Mouse (Mus musculus) layer of hippocampus, adult 8-10 months (tissue): Measurements from ENCODE around the gene Maip1. TPM values are rescaled to one million over a fixed set of nuclear protein-coding genes. Genes with fewer than 3 reads are reported as not detected.
A peak's percentile ranks its signal among the peaks of the same experiment; 100 is the strongest.

ENCODE experiments used
- DNase-seq, 2 experiments: peaks; one replicate each; pipeline ENCODE4 v3.0.0; 2022; ENCODE audit warnings: low spot score in 2 of 2
- total RNA-seq, 4 experiments: library from RNA; stranded (reverse); gene quantifications; 2 replicates each; pipeline ENCODE4 v1.2.4; 2022

The Maip1 gene
- total RNA-seq, 4 experiments from 2014 or later, result 12.0 to 13.4 (median 12.5) TPM

- DNase-seq, result peak; percentile 87 to 96
Observed at GRCm38 (mm10) chr1:57428368-57429308, 22.5 kb downstream of the Maip1 start.

GRCm38 (mm10) chr1:57429786-57430483 is 23.8 kb downstream of the Maip1 start:
- DNase-seq, result no peak

GRCm38 (mm10) chr1:57433141-57433540 is 27.0 kb downstream of the Maip1 start:
- no peak for DNase-seq

DNA sequence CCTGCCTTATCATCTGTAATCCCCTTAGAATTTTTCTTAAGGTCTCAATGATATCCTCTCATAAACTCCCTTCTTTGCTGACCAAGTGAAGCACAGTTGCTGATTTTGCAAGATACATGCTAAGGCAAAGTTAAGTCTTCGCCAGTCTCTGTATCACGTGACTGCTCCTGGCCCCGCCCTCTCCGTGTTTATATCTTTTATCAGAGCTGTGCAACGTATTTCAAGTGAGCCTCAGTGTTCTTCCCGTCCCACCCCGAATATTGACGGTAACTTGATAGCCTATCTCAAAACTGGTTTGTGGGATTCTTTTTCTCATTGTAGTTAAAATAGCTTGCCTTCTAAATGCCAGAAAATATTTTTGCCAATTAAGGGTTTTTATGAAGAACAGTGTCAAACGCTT is 30.3 kb downstream of the Maip1 start:
- no peak for DNase-seq

GRCm38 (mm10) chr1:57436954-57437353 is 30.8 kb downstream of the Maip1 start:
- no peak for DNase-seq

DNA sequence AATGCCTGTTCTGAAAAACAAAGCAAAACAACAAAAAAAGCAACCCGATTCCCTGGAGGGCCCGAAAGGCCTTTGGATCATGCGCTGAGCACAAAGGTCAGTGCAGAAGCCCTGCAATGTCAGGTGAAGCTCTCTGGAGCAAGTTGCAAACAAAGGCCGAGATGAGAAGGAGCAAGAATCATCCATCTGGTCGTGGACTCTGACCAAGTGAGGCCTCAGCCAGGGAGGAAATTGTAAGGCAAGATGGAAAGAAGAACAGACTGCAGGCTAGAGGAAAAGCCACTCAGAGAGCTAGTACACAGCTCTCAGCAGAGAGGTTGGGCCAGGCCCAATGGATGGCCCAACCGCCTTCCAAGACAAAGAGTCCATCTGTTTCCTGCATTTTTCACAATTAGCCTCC is 32.9 kb downstream of the Maip1 start:
- no peak for DNase-seq

GRCm38 (mm10) chr1:57440771-57441170 is 34.6 kb downstream of the Maip1 start:
- DNase-seq, result no peak

- DNase-seq, result no peak
Observed at GRCm38 (mm10) chr1:57445679-57446078, 39.6 kb downstream of the Maip1 start.

- DNase-seq, result no peak
Observed at GRCm38 (mm10) chr1:57450241-57450640, 44.1 kb downstream of the Maip1 start.

DNA sequence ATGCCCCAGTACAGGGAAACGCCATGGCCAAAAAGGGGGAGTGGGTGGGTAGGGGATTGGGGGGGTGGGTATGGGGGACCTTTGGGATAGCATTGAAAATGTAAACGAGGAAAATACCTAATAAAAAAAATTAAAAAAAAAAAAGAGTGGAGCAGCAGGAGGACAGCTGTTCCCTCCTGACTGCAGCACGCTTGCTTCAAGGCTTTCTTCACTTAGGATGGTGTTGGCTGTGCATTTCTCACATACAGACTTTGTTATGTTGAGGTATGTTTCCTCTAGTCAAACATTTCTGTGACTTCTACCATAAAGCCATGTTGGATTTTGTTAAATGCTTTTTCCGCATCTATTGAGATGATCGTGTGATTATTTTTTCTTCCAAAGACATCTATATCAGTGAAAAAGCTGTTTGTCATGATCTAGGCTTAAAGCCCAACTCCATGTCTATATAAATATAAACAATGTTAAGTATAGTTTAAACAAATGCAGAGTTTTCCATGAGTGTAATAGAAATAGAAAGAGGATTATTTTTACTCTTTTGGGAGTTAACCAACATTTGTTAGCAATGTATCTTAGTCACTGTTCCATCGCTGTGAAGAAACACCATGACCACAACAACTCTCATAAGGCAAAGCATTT is 54.3 kb downstream of the Maip1 start:
- no peak for DNase-seq

Other genes with a start within 250 kb of the Maip1 start
- gene 1700066M21Rik, start 28.7 kb upstream of the Maip1 start, total RNA-seq, result 10 to 100 TPM; 18.7 to 26.0 (median 21.8) TPM
- gene Tyw5, start 773 bp downstream of the Maip1 start, total RNA-seq, result 10 to 100 TPM; 17.6 to 25.9 (median 22.3) TPM